Mouse (Mus musculus): ENCODE results near the gene Vmn2r82.
"Not testable (repeated sequence)": the region's sequence is repeated elsewhere in the genome, so short reads cannot be mapped to it uniquely, and the experiment has no call there.

The Vmn2r82 gene

DNA sequence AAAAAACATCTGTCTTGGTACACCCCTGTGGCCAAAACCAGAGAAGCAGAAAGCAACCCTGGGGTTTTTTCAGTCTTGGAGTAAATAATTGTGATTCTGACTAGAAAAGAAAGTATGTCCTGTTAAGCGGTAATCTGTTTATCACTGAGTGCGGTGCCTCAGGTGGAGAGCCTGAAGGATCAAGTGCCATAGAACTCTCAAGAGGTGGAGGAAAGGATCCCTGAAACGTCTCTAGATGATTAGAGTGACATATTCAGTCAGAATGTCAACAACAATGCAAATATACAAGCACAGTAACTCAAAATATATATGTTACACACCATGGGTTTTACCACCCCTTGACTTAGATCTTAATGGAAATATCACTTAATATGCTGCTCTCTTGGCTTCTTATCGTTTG is at the start of gene Vmn2r82:
TSS of gene Vmn2r82 (plus strand) at position 301 of the 400 bp plus-strand sequence.
- CTCF ChIA-PET: not testable (repeated sequence)

- CTCF ChIA-PET: not testable (repeated sequence)
Observed at GRCm38 (mm10) chr10:79322033-79322736, 34.1 kb upstream of the Vmn2r82 start.

GRCm38 (mm10) chr10:79322737-79323086 is 33.6 kb upstream of the Vmn2r82 start:
- CTCF ChIA-PET: no interaction called here

DNA sequence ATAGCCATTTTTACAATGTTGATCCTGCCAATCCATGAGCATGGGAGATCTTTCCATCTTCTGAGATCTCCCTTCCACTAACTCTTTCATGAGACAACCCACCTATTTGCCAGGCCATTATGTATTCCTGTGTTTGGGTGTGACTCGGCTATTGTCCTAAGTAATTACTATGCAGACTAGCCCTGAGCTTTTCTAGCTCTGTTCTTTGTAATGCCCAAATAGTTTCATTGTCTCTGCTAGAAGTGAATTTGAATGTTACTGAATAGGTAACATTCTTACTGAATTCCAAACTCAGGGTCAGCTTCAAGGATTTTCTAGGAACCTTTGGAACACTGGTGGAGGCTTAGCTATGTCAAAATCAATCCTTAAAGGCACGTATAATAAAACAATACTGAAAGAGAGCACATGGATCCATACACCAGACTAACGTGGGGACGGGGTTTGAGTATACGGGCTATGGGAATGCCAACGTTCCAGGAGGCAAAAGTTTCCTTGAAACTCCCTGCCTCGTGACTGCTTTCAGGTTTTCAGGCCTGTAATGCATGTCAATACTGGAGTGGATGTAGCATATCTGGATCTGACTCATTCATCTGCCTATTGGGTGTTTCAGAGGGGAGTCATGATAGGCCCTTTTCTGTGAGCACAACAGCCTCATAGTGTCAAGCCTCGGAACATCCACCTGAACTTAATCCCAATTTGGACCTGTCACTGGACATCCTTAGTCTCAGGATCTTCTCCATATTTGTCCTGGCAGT is 43.8 kb downstream of the Vmn2r82 start:
- CTCF ChIA-PET: not testable (repeated sequence)

DNA sequence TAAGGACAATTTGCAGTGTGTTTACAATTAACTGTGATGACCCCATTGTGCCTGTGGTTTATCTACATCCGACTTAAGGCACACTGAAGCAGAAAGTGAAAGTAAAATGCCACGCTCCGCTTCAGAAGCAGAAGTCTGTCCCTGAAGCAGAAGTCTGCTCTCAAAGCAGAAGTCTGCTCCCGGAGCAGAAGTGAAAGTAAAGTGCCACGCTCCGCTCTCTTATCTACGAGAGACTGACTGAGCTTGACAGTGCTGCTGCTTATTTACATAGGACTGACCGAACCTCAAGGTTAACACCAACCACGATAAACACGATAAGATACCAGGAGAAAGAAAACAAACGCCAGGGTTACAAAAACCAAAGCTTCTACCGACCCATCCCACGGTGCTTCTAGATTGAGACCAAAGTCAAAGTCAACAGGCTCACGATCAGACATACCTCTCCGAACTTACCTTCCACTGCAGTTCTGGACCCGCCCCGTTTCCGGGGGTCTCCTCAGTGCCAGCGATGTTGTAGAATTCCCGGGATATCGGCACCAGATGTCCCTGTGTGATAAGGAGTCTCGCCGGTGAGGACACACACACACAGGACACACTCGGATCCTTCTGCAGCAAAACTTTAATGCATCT is 60.9 kb downstream of the Vmn2r82 start:
- CTCF ChIA-PET: no interaction called here

GRCm38 (mm10) chr10:79417772-79418170 is 61.5 kb downstream of the Vmn2r82 start:
- CTCF ChIA-PET: not testable (repeated sequence)

DNA sequence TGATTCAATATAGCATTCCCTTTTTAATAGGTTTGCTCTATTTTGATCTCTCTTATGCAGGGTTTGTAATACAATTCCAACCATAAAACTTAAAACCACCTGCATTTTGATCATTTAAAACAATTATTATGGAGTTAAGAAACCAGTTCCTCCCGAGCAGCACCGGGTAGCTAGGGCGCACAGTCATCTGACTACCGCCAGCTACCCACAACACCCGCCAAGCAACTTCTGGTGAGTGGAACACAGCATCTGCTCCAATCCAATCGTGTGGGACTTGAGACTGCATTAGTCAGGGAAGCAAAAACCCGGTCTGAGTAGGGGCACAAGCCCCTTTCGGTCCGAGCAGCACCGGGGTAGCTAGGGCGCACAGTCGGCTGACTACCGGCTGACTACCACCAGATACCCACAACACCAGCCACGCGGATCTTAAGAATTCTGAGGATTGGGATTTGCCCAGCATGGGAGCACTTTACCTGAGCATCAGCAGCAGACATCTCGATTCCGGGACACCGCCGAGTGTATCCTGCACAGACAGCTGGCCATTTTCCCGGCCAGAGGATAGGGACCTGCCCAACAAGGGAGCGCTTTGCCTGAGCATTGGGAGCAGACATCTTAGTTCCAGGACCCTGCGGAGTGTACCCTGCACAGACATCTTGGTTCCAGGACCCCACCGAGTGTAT is 79.0 kb downstream of the Vmn2r82 start:
- CTCF ChIA-PET: not testable (repeated sequence)
